Mouse (Mus musculus) forebrain, embryonic 12.5 days (tissue): Measurements from ENCODE around the gene Samt2. TPM values are rescaled to one million over a fixed set of nuclear protein-coding genes. Genes with fewer than 3 reads are reported as not detected.
"Not testable (repeated sequence)": the region's sequence is repeated elsewhere in the genome, so short reads cannot be mapped to it uniquely, and the experiment has no call there.

ENCODE experiments used
- ATAC-seq: fragments of 200-750 bp; cut with Nextera tagmentation; 2 replicates; pipeline ENCODE4 v1.8.0; 2017; ENCODE audit warnings: moderate TSS enrichment; ENCODE audit not compliant: low FRiP score
- H3K27ac ChIP-seq: fragments of 300-500 bp; sonication (generic); 2 replicates; pipeline ENCODE4 v1.5.1; 2016; ENCODE audit warnings: mild to moderate bottlenecking
- H3K27me3 ChIP-seq: fragments of 300-500 bp; sonication (generic); 2 replicates; pipeline ENCODE4 v1.6.1; 2016; ENCODE audit warnings: mild to moderate bottlenecking
- H3K36me3 ChIP-seq: fragments of 300-500 bp; sonication (generic); replicated peaks from 2 replicates; pipeline ENCODE4 v1.6.1; 2016; ENCODE audit warnings: mild to moderate bottlenecking
- H3K4me1 ChIP-seq: fragments of 300-500 bp; sonication (generic); 2 replicates; pipeline ENCODE4 v1.6.1; 2016
- H3K4me2 ChIP-seq: fragments of 300-500 bp; sonication (generic); 2 replicates; pipeline ENCODE4 v1.6.1; 2016; ENCODE audit warnings: mild to moderate bottlenecking, moderate library complexity
- H3K4me3 ChIP-seq: fragments of 300-500 bp; sonication (generic); replicated peaks from 2 replicates; pipeline ENCODE4 v1.5.1; 2016; ENCODE audit warnings: mild to moderate bottlenecking
- H3K9ac ChIP-seq: fragments of 300-500 bp; sonication (generic); 2 replicates; pipeline ENCODE4 v1.6.1; 2016; ENCODE audit warnings: mild to moderate bottlenecking
- H3K9me3 ChIP-seq: fragments of 300-500 bp; sonication (generic); 2 replicates; pipeline ENCODE4 v1.6.1; 2016
- WGBS: fragments of 180-500 bp; shearing (Covaris S2); methylation state at CpG from one replicate; pipeline ENCODE4 v1.1.7; 2016; 5-methylcytosine and 5-hydroxymethylcytosine counted together
- polyA plus RNA-seq: library from polyadenylated mRNA; unstranded; fragments of >200 nt; fragmentation: Nextera tagmentation; extraction: Ambion mirVana; gene quantifications from 2 replicates; pipeline ENCODE4 v1.2.1, GENCODE M21; 2016

Gene Samt2
- not detected in 2 replicates for polyA plus RNA-seq

DNA sequence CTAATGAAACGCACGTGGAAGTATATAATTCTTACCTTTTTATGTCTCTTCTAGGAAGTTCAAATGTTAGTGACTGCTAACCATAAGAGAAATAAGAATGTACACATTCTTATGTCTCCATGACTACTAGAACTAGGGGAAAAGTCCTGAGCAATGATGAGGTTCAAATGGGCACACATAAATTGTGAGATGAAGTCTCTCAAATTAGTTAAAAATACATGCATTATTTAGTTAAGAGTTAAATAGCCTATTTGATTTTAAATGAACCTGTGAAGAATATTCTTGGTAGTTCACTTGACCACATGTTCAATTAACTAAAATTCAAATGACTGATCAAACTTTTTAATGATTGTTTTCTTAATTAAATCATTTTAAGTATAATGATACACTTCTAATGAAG lies at the start of gene Samt2:
Gene Samt2 (minus strand): TSS at position 101 of the 400 bp plus-strand sequence.
- 86% methylated on average over 2 of the region's 2 CpGs for WGBS
- H3K27me3 ChIP-seq, H3K4me1 ChIP-seq, H3K4me3 ChIP-seq, H3K36me3 ChIP-seq, H3K4me2 ChIP-seq, H3K9me3 ChIP-seq, ATAC-seq, H3K9ac ChIP-seq, H3K27ac ChIP-seq: not testable (repeated sequence)

Other genes with a start within 250 kb of the Samt2 start
- gene 4930524N10Rik, start 236.0 kb downstream of the Samt2 start, polyA plus RNA-seq: not detected in 2 replicates
- gene Samt4, start 97.4 kb downstream of the Samt2 start, polyA plus RNA-seq: not detected in 2 replicates